Mouse (Mus musculus) spleen, embryonic (tissue): ENCODE data around the gene Rnf128.

Experiments
- CTCF ChIA-PET: fragments of 350-600 bp; sonication (Branson Sonifier 250); formaldehyde crosslinking; loops from one replicate; lab custom pipeline; 2022; lab: Charles Lee

The Rnf128 gene

GRCm38 (mm10) chrX:139614761-139615160 is 51.6 kb downstream of the Rnf128 start:
- CTCF ChIA-PET: no interaction called here

GRCm38 (mm10) chrX:139622071-139622470 is 59.0 kb downstream of the Rnf128 start:
- CTCF ChIA-PET: no interaction called here

GRCm38 (mm10) chrX:139634758-139635157 is 71.6 kb downstream of the Rnf128 start:
- CTCF ChIA-PET: no interaction called here

- CTCF ChIA-PET: no interaction called here
These were observed 76.6 kb downstream of the Rnf128 start for GRCm38 (mm10) chrX:139639744-139640143.

- CTCF ChIA-PET: no interaction called here
These were observed 77.3 kb downstream of the Rnf128 start for GRCm38 (mm10) chrX:139640418-139640817.

DNA sequence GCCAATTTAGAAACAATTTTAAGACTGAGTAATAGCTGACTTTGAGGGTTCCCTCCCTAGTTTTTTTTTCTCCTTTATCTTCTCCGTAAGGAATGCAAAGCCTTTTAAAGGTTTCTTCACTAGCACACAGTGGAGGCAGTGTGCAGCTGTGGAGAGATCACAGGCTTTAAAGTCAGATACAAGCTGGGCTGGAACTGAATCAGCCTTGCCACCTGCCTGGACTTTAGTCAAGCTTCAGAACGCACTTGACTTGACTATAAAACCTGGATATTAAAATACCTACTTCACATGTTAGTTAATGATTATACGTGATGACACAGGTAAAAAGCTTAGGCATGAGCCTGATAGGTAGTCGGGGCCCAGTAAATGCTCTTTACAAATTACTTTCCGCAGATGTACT is 89.1 kb downstream of the Rnf128 start:
- CTCF ChIA-PET: no interaction called here

GRCm38 (mm10) chrX:139653292-139653691 is 90.2 kb downstream of the Rnf128 start:
- CTCF ChIA-PET: no interaction called here

- CTCF ChIA-PET: no interaction called here
These were observed 91.4 kb downstream of the Rnf128 start for GRCm38 (mm10) chrX:139654350-139655063.

GRCm38 (mm10) chrX:139662111-139662510 is 99.0 kb downstream of the Rnf128 start:
- CTCF ChIA-PET: no interaction called here

GRCm38 (mm10) chrX:139665829-139666228 is 102.7 kb downstream of the Rnf128 start:
- CTCF ChIA-PET: no interaction called here

DNA sequence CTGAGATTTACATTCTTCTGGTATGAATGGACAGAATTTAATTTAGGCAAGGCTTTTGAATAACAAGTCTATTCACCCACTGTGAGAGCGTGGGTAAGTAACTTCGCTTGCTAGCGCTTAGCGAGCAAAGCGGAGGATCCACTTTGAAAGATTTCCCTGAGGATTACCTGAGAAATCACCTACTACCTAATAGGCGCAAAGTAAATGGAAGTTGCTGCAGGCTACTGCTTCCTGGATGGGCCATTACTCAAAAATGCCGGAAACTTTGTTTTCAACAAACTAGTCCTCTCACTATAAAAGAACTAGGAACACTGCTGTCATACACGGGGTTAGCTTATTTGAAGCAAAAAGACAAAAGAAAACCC is 121.3 kb downstream of the Rnf128 start:
- CTCF ChIA-PET: no interaction called here

GRCm38 (mm10) chrX:139684775-139685695 is 121.9 kb downstream of the Rnf128 start, which contains the start of gene Tbc1d8b:
Tbc1d8b (plus strand) TSS chrX:139684996.
- CTCF ChIA-PET: no interaction called here

DNA sequence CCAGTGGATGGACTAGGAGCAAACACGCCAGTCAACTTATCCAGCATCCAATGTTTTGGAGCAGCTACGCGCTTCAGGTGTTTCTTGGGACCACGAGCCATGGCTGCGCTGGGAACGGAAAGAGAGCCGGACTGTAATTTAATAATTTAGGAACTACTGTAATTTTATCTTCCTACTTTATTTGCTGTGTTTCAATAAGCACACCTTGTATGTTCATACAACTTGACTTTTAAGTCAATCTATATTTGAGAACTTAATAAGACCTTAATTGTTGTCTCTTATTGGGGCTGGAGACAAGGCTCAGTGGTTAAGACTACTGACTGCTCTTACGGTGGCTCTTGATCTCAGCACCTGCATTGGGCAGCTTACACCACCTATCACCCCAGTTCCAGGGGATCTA is 151.3 kb downstream of the Rnf128 start, which contains the start of gene Gm15013:
Gm15013 (minus strand) TSS at position 101 of the 400 bp plus-strand sequence.
- CTCF ChIA-PET: no interaction called here

DNA sequence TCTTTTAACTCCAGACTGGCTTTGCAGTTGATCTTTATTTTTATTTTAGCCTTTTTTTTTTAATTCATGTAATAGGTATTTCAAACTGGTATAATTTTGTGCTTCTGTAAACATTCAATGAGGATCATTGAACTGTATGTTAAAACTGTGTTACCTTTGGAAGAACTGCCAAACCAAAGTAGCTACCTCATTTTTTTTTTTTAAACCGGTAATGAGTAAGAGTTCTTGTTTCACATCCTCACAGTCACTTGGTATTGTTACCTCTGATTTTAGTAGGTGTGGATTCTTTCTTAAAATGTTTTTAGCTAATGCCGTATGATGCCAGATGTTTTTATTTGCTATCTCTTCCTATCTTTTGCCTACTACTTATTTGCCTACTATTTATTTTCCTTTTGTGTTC is 159.2 kb downstream of the Rnf128 start:
- CTCF ChIA-PET: interaction anchor here (0.6 kb wide), 1 partner anchor 63 kb away, joined by 3 read pairs; no protein-coding TSS in a partner anchor
